Mouse (Mus musculus): ENCODE results near the gene Cnot2.
A peak's percentile ranks its signal among the peaks of the same experiment; 100 is the strongest.

The Cnot2 gene

GRCm38 (mm10) chr10:116562731-116563480 lies 18.4 kb downstream of the Cnot2 start:
- DNase-seq (ENCODE audit: low read depth): no peak

GRCm38 (mm10) chr10:116562210-116562609 lies 19.1 kb downstream of the Cnot2 start:
- DNase-seq (ENCODE audit: low read depth): no peak

- no peak for DNase-seq (ENCODE audit: low read depth)
Observed at GRCm38 (mm10) chr10:116559171-116559570, 22.1 kb downstream of the Cnot2 start.

DNA sequence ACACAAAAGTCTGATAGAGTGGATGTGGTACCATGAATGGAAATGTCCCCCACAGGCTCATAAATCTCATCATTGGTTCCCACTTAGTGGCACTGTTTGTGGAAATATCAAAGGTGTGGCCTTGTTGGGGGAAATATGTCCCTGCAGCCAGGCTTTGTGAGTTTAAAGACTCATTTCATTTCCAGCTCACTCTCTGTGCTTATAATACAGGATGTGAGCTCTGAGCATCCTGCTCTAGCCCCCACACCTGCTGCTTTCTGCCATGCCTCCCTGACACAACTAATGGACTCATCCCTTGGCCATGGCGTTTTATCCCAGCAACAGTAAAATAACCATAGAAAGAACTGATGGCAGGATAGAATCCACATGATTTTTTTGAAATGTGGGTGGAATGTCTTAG lies 24.1 kb downstream of the Cnot2 start:
- DNase-seq (ENCODE audit: low read depth): no peak

- no peak for DNase-seq (ENCODE audit: low read depth)
Observed at GRCm38 (mm10) chr10:116554434-116554833, 26.9 kb downstream of the Cnot2 start.

DNA sequence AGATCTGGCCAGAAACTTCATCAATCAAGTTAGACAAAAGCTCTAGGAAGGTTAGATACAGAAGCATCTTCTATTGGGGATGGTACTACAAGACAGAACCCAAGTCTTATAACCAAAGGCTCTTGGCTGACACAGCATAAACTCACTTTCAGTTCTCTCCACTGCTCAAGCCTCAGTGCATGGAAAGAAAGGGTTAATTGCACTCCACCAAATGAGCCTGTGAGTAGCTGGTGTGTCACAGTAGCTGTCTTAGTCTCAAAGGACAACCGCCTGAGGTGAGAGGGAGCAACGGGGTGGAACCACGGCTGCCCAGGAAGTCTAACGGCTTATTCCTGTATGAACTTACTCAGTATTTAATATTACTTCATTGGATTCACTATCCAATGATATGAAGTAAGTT lies 33.4 kb downstream of the Cnot2 start:
- DNase-seq (ENCODE audit: low read depth): no peak

DNA sequence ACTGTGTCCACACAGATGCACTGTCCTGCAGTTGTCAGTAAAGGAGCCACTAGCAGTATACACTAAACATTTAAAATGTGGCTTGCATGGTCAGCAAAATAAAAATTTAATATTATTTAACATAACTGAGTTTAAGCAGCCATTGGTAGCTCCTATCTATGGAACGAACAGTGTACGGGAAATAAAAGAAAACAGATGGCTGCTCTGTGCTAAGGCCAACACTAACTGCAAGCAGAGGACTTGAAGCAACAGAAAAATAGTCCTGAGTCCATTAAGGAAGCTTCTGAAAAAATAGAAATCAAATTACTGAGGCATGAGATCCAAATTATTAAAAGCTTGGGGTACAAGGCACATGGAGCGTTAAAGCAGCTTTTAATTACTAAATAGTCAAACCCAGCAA lies 35.1 kb downstream of the Cnot2 start:
- DNase-seq (ENCODE audit: low read depth): no peak

DNA sequence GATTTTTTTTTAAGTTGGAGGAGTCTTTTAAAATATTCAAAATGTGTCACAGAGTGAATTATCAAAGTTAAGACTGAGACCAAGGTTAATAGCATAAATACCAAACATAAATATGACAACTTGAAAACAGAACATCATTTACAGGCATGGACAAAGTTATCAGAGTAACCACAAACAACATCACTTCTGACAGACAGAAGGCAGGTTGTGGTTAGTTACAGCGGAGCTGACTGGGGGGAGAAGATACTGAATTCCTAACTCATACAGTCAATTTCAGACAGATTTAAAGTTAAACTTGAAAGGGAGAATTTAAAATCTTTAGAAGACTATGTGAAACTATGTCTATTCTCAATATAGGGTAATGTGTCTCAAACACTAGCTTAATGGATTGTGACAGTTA lies 38.2 kb downstream of the Cnot2 start:
- DNase-seq (ENCODE audit: low read depth): no peak

- no peak for DNase-seq (ENCODE audit: low read depth)
Observed at GRCm38 (mm10) chr10:116540750-116541149, 40.6 kb downstream of the Cnot2 start.

DNA sequence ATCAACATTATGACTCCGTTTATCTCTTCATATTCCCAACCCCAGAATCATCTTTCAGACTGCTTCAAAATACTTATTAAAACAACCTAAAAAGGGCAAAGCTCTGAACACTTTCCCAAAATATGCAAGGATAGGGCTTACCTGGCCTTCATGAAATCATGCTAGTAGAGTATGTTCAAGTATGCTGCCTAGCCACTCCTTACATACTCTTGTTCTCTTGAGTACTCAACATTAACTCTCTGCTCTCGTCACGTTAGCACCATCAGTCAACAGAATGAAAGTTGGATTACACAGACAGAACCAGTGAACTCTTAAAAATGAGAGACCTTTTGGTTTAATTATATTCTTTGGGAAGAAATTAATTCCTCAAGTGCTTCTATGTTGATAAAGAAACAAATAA lies 43.8 kb downstream of the Cnot2 start:
- no peak for DNase-seq (ENCODE audit: low read depth)

DNA sequence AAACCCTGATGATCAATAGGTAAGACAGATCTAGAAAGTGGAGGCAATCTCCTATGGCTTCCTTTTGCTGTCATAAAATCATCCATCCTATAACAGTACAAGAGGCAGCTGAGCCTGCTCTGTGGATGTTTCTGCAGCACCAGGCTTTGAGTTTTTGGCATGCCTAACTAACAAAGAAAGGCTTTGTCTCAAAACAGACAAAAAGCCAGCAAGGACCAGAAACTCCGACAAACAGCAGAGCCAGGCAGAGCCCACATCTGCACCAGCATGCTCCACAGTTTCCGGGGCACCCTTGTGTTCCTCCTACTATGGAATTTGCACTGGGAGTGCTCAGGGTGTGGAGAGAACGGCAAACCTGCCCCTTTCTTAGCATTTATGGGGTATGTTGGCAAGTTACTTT lies 47.0 kb downstream of the Cnot2 start:
- no peak for DNase-seq (ENCODE audit: low read depth)

- no peak for DNase-seq (ENCODE audit: low read depth)
Observed at GRCm38 (mm10) chr10:116532561-116532960, 48.8 kb downstream of the Cnot2 start.

DNA sequence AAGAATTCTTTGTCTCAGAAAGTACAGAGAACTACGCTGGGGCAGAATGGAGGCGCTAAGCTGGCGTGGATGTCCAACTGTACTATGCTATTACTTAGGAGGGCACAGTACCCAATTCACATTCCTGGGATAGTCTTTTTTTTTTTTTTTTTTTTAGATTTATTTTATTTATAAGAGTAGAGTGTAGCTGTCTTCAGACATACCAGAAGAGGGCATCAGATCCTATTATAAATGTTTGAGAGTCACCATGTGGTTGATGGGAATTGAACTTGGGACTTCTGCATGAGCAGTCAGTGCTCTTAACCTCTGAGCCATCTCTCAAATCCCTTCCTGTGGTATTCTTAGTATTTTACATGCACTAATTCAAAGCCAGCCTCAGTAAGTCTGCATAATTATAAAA lies 50.2 kb downstream of the Cnot2 start:
- DNase-seq (ENCODE audit: low read depth): peak; percentile 34

- no peak for DNase-seq (ENCODE audit: low read depth)
Observed at GRCm38 (mm10) chr10:116519588-116519987, 61.7 kb downstream of the Cnot2 start.

- DNase-seq (ENCODE audit: low read depth): no peak
Observed at GRCm38 (mm10) chr10:116515590-116515989, 65.7 kb downstream of the Cnot2 start.

- DNase-seq (ENCODE audit: low read depth): no peak
Observed at GRCm38 (mm10) chr10:116515158-116515557, 66.2 kb downstream of the Cnot2 start.

GRCm38 (mm10) chr10:116513254-116513635 lies 68.1 kb downstream of the Cnot2 start:
- DNase-seq (ENCODE audit: low read depth): no peak

GRCm38 (mm10) chr10:116512521-116513253 lies 68.6 kb downstream of the Cnot2 start:
- DNase-seq (ENCODE audit: low read depth): no peak

DNA sequence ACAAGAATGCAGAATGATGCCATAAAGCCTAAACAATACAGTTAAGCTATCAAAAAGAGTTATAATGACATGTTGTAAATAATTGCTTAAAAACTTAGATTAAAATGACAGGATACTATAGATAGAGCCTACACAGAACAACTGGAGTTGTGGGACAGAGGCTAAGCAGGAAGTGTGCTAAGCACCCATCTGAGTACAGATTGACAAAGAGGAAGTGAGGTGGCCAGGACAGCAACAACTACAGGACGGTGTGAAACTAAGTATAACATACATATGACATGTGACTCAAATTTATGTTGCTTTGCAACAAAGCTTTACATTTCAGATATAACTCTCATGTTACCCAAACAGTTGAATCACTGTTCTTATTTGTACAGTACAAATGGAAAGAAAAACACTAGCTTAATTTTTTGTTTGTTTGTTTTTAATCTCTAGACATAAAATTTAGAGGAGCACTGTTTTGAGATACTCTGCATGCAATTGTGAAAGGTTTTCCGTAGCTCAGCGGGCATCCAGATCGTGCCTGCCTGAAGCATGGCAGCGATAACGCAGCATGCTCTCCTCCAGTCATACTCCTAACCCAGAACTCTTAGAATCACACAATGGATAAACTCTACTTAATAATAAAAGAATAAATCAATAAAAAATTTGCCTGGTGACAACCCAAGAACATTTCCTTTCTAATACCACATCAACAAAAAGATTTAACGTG lies 75.9 kb downstream of the Cnot2 start:
- DNase-seq (ENCODE audit: low read depth): no peak

- DNase-seq (ENCODE audit: low read depth): no peak
Observed at GRCm38 (mm10) chr10:116492768-116493167, 88.5 kb downstream of the Cnot2 start.

DNA sequence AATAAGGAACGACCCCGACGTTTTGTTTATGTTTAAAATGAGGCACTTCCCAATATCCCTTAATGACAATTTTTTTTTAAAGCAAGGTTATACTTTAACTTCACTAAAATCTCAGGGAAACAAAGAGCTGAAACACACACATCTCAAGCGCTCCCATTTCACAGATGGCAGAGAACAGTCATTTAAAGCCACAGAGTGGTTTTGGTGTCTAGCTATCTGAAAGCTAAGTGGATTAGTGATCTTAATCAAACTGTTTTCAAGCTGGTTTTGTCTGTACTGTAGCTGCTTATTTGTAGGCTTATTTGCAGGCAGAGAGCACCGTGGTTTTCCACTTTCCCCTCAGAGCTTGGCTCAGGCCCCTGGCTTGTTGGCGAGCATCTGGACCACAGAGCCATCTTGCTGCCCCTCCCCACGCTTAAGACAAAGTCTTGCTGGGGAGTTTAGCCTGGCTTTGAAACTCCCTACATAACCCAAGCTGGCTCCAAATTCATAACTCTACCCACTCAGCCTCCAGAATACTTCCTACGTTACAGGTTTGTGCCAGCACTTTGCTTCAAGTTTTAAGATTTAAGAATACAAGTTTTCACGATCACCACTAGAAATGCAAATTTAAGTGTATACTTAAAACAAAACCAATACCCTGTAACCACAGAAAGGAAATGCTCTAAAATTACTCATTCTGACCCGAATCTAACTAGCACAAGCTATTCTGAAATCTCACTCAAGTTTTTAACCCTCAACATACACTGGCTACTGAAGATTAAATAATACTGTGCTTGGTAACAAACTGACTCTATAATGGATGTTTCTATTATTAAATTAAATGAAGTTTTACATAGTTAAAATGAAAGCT lies 94.2 kb downstream of the Cnot2 start:
- DNase-seq (ENCODE audit: low read depth): no peak

- no peak for DNase-seq (ENCODE audit: low read depth)
Observed at GRCm38 (mm10) chr10:116481917-116482316, 99.4 kb downstream of the Cnot2 start.
